Mouse (Mus musculus) kidney, postnatal 14 days (tissue): ENCODE measurements around the gene Wdr12.
A peak's percentile ranks its signal among the peaks of the same experiment; 100 is the strongest.
"Not testable (repeated sequence)": the region's sequence is repeated elsewhere in the genome, so short reads cannot be mapped to it uniquely, and the experiment has no call there.

Experiments
- DNase-seq: peaks from one replicate; pipeline ENCODE4 v3.0.0; 2022; ENCODE audit warnings: mixed read lengths

Gene Wdr12

GRCm38 (mm10) chr1:60098024-60098781 is at the start of gene Wdr12, which contains the start of gene Carf:
Gene Wdr12 (minus strand): TSS chr1:60098645.
Gene Carf (plus strand): TSS chr1:60098247.
- peak; percentile 98 for DNase-seq

GRCm38 (mm10) chr1:60137346-60137745 is 38.9 kb upstream of the Wdr12 start:
- no peak for DNase-seq

- no peak for DNase-seq
Measured at GRCm38 (mm10) chr1:60117721-60118455, 19.4 kb upstream of the Wdr12 start.

GRCm38 (mm10) chr1:60104582-60104981 is 6.1 kb upstream of the Wdr12 start:
- DNase-seq = no peak

- no peak for DNase-seq
Measured at GRCm38 (mm10) chr1:60098839-60099238, 394 bp upstream of the Wdr12 start.

- DNase-seq = peak; percentile 75
Measured at GRCm38 (mm10) chr1:60097277-60098023, 995 bp downstream of the Wdr12 start.

GRCm38 (mm10) chr1:60096572-60097276 is 1.7 kb downstream of the Wdr12 start:
- DNase-seq = no peak

- no peak for DNase-seq
Measured at GRCm38 (mm10) chr1:60076411-60076810, 22.0 kb downstream of the Wdr12 start.

- DNase-seq = no peak
Measured at GRCm38 (mm10) chr1:60075590-60075989, 22.9 kb downstream of the Wdr12 start.

- no peak for DNase-seq
Measured at GRCm38 (mm10) chr1:60074935-60075334, 23.5 kb downstream of the Wdr12 start.

GRCm38 (mm10) chr1:60070725-60071124 is 27.7 kb downstream of the Wdr12 start:
- DNase-seq = not testable (repeated sequence)

- DNase-seq = no peak
Measured at GRCm38 (mm10) chr1:60056310-60056709, 42.1 kb downstream of the Wdr12 start.

GRCm38 (mm10) chr1:60054659-60055058 is 43.8 kb downstream of the Wdr12 start:
- no peak for DNase-seq

GRCm38 (mm10) chr1:60047481-60047880 is 51.0 kb downstream of the Wdr12 start:
- DNase-seq = not testable (repeated sequence)

GRCm38 (mm10) chr1:60044595-60044994 is 53.9 kb downstream of the Wdr12 start:
- DNase-seq = no peak

GRCm38 (mm10) chr1:60042796-60043469 is 55.5 kb downstream of the Wdr12 start, which contains the start of gene Ica1l:
Gene Ica1l (minus strand): TSS chr1:60043184.
- DNase-seq = peak; percentile 75

GRCm38 (mm10) chr1:60042398-60042795 is 56.0 kb downstream of the Wdr12 start:
- no peak for DNase-seq

- no peak for DNase-seq
Measured at GRCm38 (mm10) chr1:60035044-60035443, 63.4 kb downstream of the Wdr12 start.
